Mouse (Mus musculus): ENCODE measurements at regions not wholly inside any gene's neighbourhood (a gene's known extent, or its start where the extent isn't known, plus 50 kb on each side); places are given as distances from the start of the nearest gene placed in this dataset.

DNA sequence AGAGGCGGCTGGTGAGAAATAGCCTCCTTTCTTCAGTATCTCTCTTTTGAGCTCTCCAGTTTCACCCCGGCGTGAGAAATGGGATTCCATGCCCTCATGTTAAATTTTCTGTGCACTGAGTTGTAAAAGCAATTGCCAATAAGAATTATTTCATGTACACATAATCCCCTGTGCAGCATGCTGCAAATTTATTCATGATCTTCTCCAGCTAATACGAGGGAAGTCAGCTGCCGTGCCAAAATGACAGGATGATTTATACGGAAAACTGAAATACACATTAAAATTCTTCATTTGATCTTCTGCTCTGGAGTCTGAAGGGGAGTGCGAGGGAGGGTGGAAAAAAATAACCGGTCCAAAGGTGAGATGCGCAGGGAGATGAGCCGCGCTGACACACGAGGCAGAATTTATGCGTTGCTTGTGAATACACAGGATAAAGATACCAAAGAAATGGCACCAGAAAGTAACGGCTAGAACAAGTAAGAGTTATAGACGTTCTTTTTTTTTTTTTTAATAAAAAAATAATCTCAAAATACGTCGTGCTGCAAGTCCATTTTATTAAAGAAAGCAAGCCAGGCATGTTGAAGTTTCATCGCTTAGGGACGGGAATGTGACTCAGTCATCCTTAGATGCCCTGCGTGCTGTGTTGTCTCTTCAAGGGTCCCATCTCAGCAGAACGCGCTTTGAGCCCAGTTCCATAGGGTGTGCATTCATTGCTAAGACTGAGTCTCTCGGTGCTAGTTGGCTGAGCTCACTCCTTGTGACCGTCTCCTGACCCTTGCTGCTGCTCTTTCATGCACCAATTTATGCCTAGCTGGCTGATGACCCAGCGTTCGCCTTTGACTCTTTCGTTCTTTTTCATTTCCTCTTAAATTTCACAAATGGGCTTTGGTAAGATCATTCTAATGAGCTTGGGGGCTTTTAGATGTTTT, 427.8 kb upstream of the Arglu1 start:
- DNase-seq (ENCODE audit: low spot score) (no peak), ATAC-seq (replicated peaks; ENCODE audit: low FRiP score) (no peak)
- H3K4me1 ChIP-seq (replicated peaks; ENCODE audit: control insufficient read depth, insufficient read depth, low read length): no peaks in the 10 kb centered on the region
- no peaks in the 10 kb centered on the region for H3K27me3 ChIP-seq (replicated peaks; ENCODE audit: control insufficient read depth, insufficient read depth, low read length)
- no peaks in the 10 kb centered on the region for H3K36me3 ChIP-seq (ENCODE audit: control insufficient read depth, insufficient read depth, low read length)
- H3K9me3 ChIP-seq (ENCODE audit: control insufficient read depth, low read length): no peaks in the 10 kb centered on the region
- H3K27ac ChIP-seq (ENCODE audit: low read depth, low read length): no peak overlapping the region
- H3K9ac ChIP-seq (ENCODE audit: low read depth, low read length): no peak overlapping the region
- H3K4me3 ChIP-seq (ENCODE audit: low read depth, low read length): no peak overlapping the region
- WGBS: 84% methylated on average over 27 of the region's 27 CpGs
- H3K4me2 ChIP-seq: no peak overlapping the region

DNA sequence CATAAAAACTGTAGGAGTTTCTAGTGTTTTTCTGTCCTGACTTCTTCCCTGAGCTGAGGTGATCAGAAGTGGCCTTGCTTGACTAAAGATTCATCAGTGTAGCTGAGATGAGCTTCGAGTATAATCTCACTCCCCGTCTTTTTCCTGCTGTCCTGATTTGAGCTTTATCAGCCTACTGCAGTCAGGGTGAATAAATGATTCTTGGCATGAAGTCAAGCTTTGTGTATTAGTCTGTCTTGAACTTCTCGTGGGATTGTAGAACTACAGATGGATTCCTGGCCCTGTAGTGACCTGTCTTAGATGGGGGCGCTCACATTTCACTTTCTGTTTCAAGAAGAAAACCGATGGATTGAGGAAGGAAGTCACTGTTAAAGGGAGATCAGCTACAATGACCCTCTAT, 405.7 kb upstream of the Arglu1 start:
- Histone ChIP-seq H3K36me3 (ENCODE audit: control insufficient read depth, insufficient read depth, low read length) (no peaks in the 10 kb centered on the region), H3K4me1 (replicated peaks; ENCODE audit: control insufficient read depth, insufficient read depth, low read length) (peaks cover 2% of the 10 kb centered on the region; the same call in 1 of the 2 replicates), H3K9ac (ENCODE audit: low read depth, low read length) (no peak overlapping the region), H3K27ac (ENCODE audit: low read depth, low read length) (no peak overlapping the region), H3K4me2 (no peak overlapping the region), H3K4me3 (ENCODE audit: low read depth, low read length) (no peak overlapping the region), H3K9me3 (ENCODE audit: control insufficient read depth, low read length) (no peaks in the 10 kb centered on the region), H3K27me3 (replicated peaks; ENCODE audit: control insufficient read depth, insufficient read depth, low read length) (no peaks in the 10 kb centered on the region)
- no peak for ATAC-seq (replicated peaks; ENCODE audit: low FRiP score)
- no peak for DNase-seq (ENCODE audit: low spot score)
- 25% methylated on average over 5 of the region's 5 CpGs for whole genome bisulfite sequencing

DNA sequence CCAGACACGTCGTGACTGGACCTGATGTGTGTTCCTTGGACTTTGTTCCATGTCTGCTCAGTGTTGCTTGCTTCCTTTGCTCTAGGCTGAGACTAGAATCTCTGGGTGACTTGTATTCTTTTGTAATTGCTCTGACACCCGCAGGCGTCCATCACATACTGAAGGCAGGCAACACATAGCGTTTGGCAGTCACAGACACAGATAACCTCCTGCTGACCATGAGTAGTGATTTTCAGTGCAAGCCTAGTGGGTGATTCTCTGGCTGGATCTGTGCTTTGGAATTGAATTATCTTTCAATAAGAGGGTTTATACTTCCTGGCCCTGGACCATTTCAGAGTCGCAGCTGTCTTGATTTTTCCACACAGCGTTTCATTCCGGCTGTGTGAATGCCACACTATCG, 403.7 kb upstream of the Arglu1 start:
- H3K4me2 ChIP-seq: no peak overlapping the region
- H3K9me3 ChIP-seq (ENCODE audit: control insufficient read depth, low read length): no peaks in the 10 kb centered on the region
- WGBS: 54% methylated on average over 9 of the region's 9 CpGs
- H3K4me3 ChIP-seq (ENCODE audit: low read depth, low read length): no peak overlapping the region
- H3K27me3 ChIP-seq (replicated peaks; ENCODE audit: control insufficient read depth, insufficient read depth, low read length): no peaks in the 10 kb centered on the region
- H3K27ac ChIP-seq (ENCODE audit: low read depth, low read length): no peak overlapping the region
- ATAC-seq (replicated peaks; ENCODE audit: low FRiP score) (no peak), DNase-seq (ENCODE audit: low spot score) (no peak)
- no peak overlapping the region for H3K9ac ChIP-seq (ENCODE audit: low read depth, low read length)
- peaks cover 2% of the 10 kb centered on the region; the same call in 1 of the 2 replicates for H3K4me1 ChIP-seq (replicated peaks; ENCODE audit: control insufficient read depth, insufficient read depth, low read length)
- no peaks in the 10 kb centered on the region for H3K36me3 ChIP-seq (ENCODE audit: control insufficient read depth, insufficient read depth, low read length)

DNA sequence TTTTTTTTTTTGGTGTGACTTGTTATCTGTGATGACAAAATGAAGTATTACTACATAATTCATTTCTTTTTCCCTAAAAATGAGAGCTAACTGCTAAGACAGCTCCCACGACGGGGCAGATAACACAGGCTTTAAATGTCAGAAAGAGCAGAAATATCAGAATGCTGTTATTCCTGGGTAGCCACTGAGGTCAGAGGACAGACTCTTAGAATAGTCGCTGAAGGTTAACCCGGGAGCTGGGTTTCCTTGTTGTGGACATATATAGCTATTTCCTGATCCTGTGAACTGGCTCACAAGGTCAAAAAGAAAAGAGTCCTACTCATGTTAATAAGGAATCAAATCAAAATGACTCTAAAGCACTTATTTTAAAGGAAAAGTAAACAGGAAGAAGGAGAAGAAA, 403.0 kb upstream of the Arglu1 start:
- H3K4me3 ChIP-seq (ENCODE audit: low read depth, low read length): no peak overlapping the region
- H3K27ac ChIP-seq (ENCODE audit: low read depth, low read length): no peak overlapping the region
- WGBS: 12% methylated on average over 4 of the region's 4 CpGs
- no peak for DNase-seq (ENCODE audit: low spot score)
- no peak overlapping the region for H3K9ac ChIP-seq (ENCODE audit: low read depth, low read length)
- no peaks in the 10 kb centered on the region for H3K27me3 ChIP-seq (replicated peaks; ENCODE audit: control insufficient read depth, insufficient read depth, low read length)
- no peaks in the 10 kb centered on the region for H3K9me3 ChIP-seq (ENCODE audit: control insufficient read depth, low read length)
- peaks cover 2% of the 10 kb centered on the region; the same call in 1 of the 2 replicates for H3K4me1 ChIP-seq (replicated peaks; ENCODE audit: control insufficient read depth, insufficient read depth, low read length)
- H3K4me2 ChIP-seq: no peak overlapping the region
- H3K36me3 ChIP-seq (ENCODE audit: control insufficient read depth, insufficient read depth, low read length): no peaks in the 10 kb centered on the region
- ATAC-seq (replicated peaks; ENCODE audit: low FRiP score): no peak

DNA sequence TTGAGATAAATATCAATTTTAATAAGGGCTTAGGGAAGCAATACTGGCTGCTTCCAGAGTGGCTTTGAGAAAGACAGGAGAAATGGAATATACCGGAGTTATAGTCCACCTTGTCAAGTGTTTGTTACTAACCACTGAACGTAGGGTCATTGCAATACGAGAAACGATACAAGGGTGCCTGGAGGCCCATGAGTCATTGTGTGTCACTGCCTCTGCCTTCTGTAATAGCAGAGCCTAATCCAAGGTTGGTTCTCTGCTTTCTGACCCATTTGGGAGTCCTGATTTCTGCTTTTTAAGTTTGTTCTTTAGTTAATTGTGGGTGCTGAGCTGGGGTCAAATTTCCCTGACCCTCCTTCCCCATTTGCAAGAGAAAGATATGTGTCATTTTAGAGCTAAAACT, 382.4 kb upstream of the Arglu1 start:
- no peak overlapping the region for H3K4me2 ChIP-seq
- no peak for DNase-seq (ENCODE audit: low spot score)
- H3K36me3 ChIP-seq (ENCODE audit: control insufficient read depth, insufficient read depth, low read length): no peaks in the 10 kb centered on the region
- no peak overlapping the region for H3K27ac ChIP-seq (ENCODE audit: low read depth, low read length)
- WGBS: 85% methylated on average over 4 of the region's 4 CpGs
- H3K9ac ChIP-seq (ENCODE audit: low read depth, low read length): no peak overlapping the region
- no peak overlapping the region for H3K4me3 ChIP-seq (ENCODE audit: low read depth, low read length)
- no peaks in the 10 kb centered on the region for H3K4me1 ChIP-seq (replicated peaks; ENCODE audit: control insufficient read depth, insufficient read depth, low read length)
- no peaks in the 10 kb centered on the region for H3K27me3 ChIP-seq (replicated peaks; ENCODE audit: control insufficient read depth, insufficient read depth, low read length)
- H3K9me3 ChIP-seq (ENCODE audit: control insufficient read depth, low read length): no peaks in the 10 kb centered on the region
- no peak for ATAC-seq (replicated peaks; ENCODE audit: low FRiP score)

DNA sequence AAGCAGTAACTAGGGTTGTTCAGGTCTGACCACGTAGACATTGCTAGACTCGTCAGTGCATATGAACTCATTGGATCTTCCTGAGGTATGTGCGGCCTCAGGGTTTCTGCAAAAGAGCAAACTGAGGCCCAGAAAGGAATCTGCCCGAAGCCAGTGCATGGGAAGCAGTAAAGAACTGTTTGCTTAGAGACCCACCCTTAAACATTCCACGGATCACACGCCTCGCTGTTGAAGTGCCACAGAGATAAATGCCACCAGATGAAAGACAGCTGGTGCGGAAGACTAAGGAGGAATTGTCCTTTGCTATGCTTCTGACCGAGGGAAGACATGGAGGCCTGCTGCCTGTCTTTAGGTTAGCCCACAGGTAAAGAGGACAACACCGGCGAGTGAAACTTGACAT, 382.0 kb upstream of the Arglu1 start:
- H3K9me3 ChIP-seq (ENCODE audit: control insufficient read depth, low read length): no peaks in the 10 kb centered on the region
- 71% methylated on average over 11 of the region's 11 CpGs for WGBS
- no peaks in the 10 kb centered on the region for H3K27me3 ChIP-seq (replicated peaks; ENCODE audit: control insufficient read depth, insufficient read depth, low read length)
- DNase-seq (ENCODE audit: low spot score): no peak
- no peaks in the 10 kb centered on the region for H3K4me1 ChIP-seq (replicated peaks; ENCODE audit: control insufficient read depth, insufficient read depth, low read length)
- no peak overlapping the region for H3K9ac ChIP-seq (ENCODE audit: low read depth, low read length)
- no peak overlapping the region for H3K4me2 ChIP-seq
- ATAC-seq (replicated peaks; ENCODE audit: low FRiP score): no peak
- no peak overlapping the region for H3K4me3 ChIP-seq (ENCODE audit: low read depth, low read length)
- H3K27ac ChIP-seq (ENCODE audit: low read depth, low read length): no peak overlapping the region
- no peaks in the 10 kb centered on the region for H3K36me3 ChIP-seq (ENCODE audit: control insufficient read depth, insufficient read depth, low read length)

DNA sequence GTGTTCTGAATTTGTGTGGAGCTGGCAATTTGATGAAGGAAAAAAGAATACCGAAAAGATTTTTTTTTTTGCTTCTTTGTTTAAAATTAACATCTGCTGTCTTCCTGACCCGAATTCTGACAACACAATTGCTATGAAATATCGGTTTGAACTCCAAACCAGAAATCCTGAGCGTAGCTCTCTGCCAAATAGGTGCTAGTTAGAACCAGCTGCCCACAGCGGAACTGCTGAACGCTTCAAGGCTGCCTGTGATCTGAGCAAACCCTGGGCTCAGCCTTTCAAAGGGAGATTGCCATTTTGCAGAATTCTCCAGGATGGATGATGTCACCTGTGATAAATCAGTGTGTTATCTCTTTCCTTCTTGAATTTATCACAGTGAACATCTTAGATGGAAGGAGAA, 380.6 kb upstream of the Arglu1 start:
- Histone ChIP-seq H3K9ac (ENCODE audit: low read depth, low read length) (no peak overlapping the region), H3K4me1 (replicated peaks; ENCODE audit: control insufficient read depth, insufficient read depth, low read length) (no peaks in the 10 kb centered on the region), H3K9me3 (ENCODE audit: control insufficient read depth, low read length) (no peaks in the 10 kb centered on the region), H3K27ac (ENCODE audit: low read depth, low read length) (no peak overlapping the region), H3K4me2 (no peak overlapping the region), H3K27me3 (replicated peaks; ENCODE audit: control insufficient read depth, insufficient read depth, low read length) (no peaks in the 10 kb centered on the region), H3K4me3 (ENCODE audit: low read depth, low read length) (no peak overlapping the region), H3K36me3 (ENCODE audit: control insufficient read depth, insufficient read depth, low read length) (no peaks in the 10 kb centered on the region)
- ATAC-seq (replicated peaks; ENCODE audit: low FRiP score) (no peak), DNase-seq (ENCODE audit: low spot score) (no peak)
- WGBS: 71% methylated on average over 6 of the region's 6 CpGs

DNA sequence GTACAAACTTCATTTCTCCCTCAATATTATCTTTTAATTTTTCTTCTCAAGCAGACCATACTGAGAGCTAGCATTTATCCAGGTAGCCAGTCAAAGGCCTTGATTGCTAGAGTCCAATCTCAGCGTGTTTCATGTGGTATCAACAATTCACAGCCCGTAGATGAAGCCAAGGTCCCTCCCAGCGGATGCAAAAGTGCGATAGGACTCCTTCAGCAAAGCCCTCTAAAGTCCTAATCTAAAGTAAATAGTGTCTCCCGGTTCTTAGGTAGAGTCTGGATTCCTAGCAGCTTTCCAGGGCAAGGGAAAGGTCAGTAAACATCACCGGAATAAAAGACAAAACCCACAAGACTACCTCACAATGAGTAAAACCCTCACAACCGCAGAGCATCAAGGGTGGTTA, 379.5 kb upstream of the Arglu1 start:
- H3K4me1 ChIP-seq (replicated peaks; ENCODE audit: control insufficient read depth, insufficient read depth, low read length): no peaks in the 10 kb centered on the region
- ATAC-seq (replicated peaks; ENCODE audit: low FRiP score) (no peak), DNase-seq (ENCODE audit: low spot score) (no peak)
- 53% methylated on average over 7 of the region's 7 CpGs for WGBS
- H3K4me2 ChIP-seq: no peak overlapping the region
- no peak overlapping the region for H3K27ac ChIP-seq (ENCODE audit: low read depth, low read length)
- H3K9me3 ChIP-seq (ENCODE audit: control insufficient read depth, low read length): no peaks in the 10 kb centered on the region
- no peaks in the 10 kb centered on the region for H3K27me3 ChIP-seq (replicated peaks; ENCODE audit: control insufficient read depth, insufficient read depth, low read length)
- H3K36me3 ChIP-seq (ENCODE audit: control insufficient read depth, insufficient read depth, low read length): no peaks in the 10 kb centered on the region
- H3K4me3 ChIP-seq (ENCODE audit: low read depth, low read length): no peak overlapping the region
- no peak overlapping the region for H3K9ac ChIP-seq (ENCODE audit: low read depth, low read length)

DNA sequence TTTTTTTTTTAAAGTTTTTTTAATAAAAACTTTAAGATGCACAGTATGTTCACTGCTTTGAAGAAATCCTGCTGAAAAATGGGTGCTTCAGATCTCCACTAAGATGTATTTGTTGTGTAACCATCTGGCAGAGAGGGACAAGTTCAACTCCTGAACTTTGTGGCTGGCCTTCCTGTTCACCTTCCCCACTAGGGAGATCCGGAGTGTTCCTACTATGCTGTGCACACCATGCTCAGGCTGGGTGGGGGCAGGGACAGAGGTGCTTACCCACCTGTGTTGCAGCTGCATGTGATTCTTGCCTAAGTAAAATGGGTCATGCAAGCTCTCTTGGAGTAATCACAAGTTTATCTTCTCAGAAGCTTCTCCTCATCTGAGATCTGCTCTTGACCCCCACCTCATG, 377.4 kb upstream of the Arglu1 start:
- no peak overlapping the region for H3K4me3 ChIP-seq (ENCODE audit: low read depth, low read length)
- no peak overlapping the region for H3K4me2 ChIP-seq
- no peak for DNase-seq (ENCODE audit: low spot score)
- no peaks in the 10 kb centered on the region for H3K27me3 ChIP-seq (replicated peaks; ENCODE audit: control insufficient read depth, insufficient read depth, low read length)
- 70% methylated on average over 1 of the region's 1 CpGs for WGBS
- no peak overlapping the region for H3K9ac ChIP-seq (ENCODE audit: low read depth, low read length)
- no peaks in the 10 kb centered on the region for H3K36me3 ChIP-seq (ENCODE audit: control insufficient read depth, insufficient read depth, low read length)
- no peaks in the 10 kb centered on the region for H3K4me1 ChIP-seq (replicated peaks; ENCODE audit: control insufficient read depth, insufficient read depth, low read length)
- H3K27ac ChIP-seq (ENCODE audit: low read depth, low read length): no peak overlapping the region
- no peaks in the 10 kb centered on the region for H3K9me3 ChIP-seq (ENCODE audit: control insufficient read depth, low read length)
- no peak for ATAC-seq (replicated peaks; ENCODE audit: low FRiP score)

Data from liver, embryonic 11.5 days (tissue).